Mouse (Mus musculus) cerebellum, adult 2 months (tissue): ENCODE measurements around the gene Pacrg.

Source experiments
- CTCF ChIP-seq: fragments of 200-500 bp; IDR thresholded peaks from 2 replicates; pipeline ENCODE4 v1.5.1; 2011; ENCODE audit warnings: low read depth, mild to moderate bottlenecking, control low read depth, low read length, moderate library complexity, borderline replicate concordance; ENCODE audit not compliant: insufficient read depth
- POLR2A ChIP-seq: fragments of 200-500 bp; IDR thresholded peaks from 2 replicates; pipeline ENCODE4 v1.6.1; 2011; ENCODE audit warnings: low read length, control low read depth, borderline replicate concordance; ENCODE audit not compliant: insufficient read depth

DNA sequence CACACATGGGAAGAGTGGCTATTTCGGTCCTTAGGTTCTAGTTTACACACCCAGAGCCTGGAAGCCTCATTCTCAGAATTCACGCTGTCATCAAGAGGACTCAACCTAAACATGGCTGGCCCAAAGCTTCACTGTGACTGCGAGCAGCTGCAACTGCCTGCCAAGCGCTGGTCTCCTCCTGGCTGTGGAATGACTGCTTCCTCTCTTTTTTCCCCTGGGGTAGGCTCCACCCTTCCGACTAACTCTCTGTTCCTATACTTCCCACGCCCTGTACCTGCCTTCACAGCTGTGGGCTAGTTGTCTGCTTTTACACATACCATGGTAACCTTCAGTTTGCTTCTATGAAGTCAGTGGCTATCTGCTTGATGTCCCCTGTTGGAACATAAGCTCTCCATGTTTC, 453.6 kb downstream of the Pacrg start:
- TF ChIP-seq POLR2A (no peak), CTCF (no peak)
